Comparison of ENCODE assay signal across 30 mouse cellular contexts in the genomic region with DNA sequence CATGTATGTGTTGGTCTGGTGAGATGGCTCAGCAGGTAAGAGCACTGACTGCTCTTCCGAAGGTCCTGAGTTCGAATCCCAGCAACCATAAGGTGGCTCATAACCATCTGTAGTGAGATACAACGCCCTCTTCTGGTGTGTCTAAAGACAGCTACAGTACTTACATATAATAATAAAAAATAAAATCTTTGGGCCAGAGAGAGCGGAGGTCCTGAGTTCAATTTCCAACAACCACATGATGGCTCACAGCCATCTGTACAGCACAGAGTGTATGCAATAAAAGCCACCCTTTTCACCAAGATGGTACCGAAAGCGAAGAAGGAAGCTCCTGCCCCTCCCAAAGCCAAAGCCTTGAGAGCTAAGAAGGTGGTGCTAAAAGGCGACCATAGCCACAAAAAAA. TPM values are rescaled to one million over a fixed set of nuclear protein-coding genes. Genes with fewer than 3 reads are reported as not detected.
DNase-seq lines count a peak whose midpoint lies in the region; ATAC-seq and TF ChIP-seq lines count a peak whose summit lies in the region.
"Had no signal": no experiment of that assay in that cellular context is flagged by ENCODE, and none has a peak within 500 bp of the region (broad histone marks: within the 10 kb centered on the region; RNA-seq: fewer than 3 reads in every experiment).

Gene Gm6096 (plus strand): TSS at position 301 of the 400 bp plus-strand sequence.

- no peak for TF ChIP-seq EP300 in heart, adult 2 months (IDR thresholded peaks at IDR 0.05; ENCODE audit: insufficient read depth, low read depth, low read length)

- peak within 1 kb of the TSS; percentile 52 for H3K27ac ChIP-seq in forebrain, embryonic 15.5 days (replicated peaks)
- no peak within 1 kb of the TSS for H3K27ac ChIP-seq in forebrain, embryonic 10.5 days
- H3K27ac ChIP-seq in heart, adult 2 months, result peak within 1 kb of the TSS; percentile 27; the same call in 1 of the 2 replicates
- no peak within 1 kb of the TSS for H3K27ac ChIP-seq in heart, embryonic 11.5 days (ENCODE audit: low read depth, low read length)
- peak within 1 kb of the TSS; percentile 69; the same call in 1 of the 2 replicates for H3K27ac ChIP-seq in layer of hippocampus, adult 2 months
- H3K27ac ChIP-seq: embryonic facial prominence, embryonic 13.5 days; forebrain, embryonic 13.5 days; gastrocnemius, adult 2 months; heart, embryonic 13.5 days; hindbrain, embryonic 14.5 days had no signal

- intact Hi-C loops in heart, adult 2 months (cut with DNase I), result loop anchor here (2.0 kb wide), 1 partner anchor 110 kb away; no protein-coding TSS in a partner anchor

- H3K9me3 ChIP-seq in forebrain, embryonic 15.5 days, result no peaks in the 10 kb centered on the region
- no peaks in the 10 kb centered on the region for H3K9me3 ChIP-seq in forebrain, embryonic 10.5 days
- H3K9me3 ChIP-seq in heart, embryonic 11.5 days (replicated peaks; ENCODE audit: control insufficient read depth, low read length), result no peaks in the 10 kb centered on the region
- H3K9me3 ChIP-seq: embryonic facial prominence, embryonic 13.5 days; forebrain, embryonic 13.5 days; heart, embryonic 13.5 days had no signal

- TF ChIP-seq POLR2A in heart, adult 2 months (IDR thresholded peaks at IDR 0.05; ENCODE audit: insufficient read depth, low read depth, low read length), result no peak

- H3K9ac ChIP-seq in forebrain, embryonic 15.5 days (replicated peaks), result no peak within 1 kb of the TSS
- H3K9ac ChIP-seq in heart, adult 2 months (ENCODE audit: low read depth, low read length), result no peak within 1 kb of the TSS
- no peak within 1 kb of the TSS for H3K9ac ChIP-seq in heart, embryonic 11.5 days (ENCODE audit: low read depth, low read length)
- H3K9ac ChIP-seq: embryonic facial prominence, embryonic 13.5 days; forebrain, embryonic 13.5 days; heart, embryonic 13.5 days; hindbrain, embryonic 14.5 days had no signal

- H3K4me3 ChIP-seq in forebrain, embryonic 15.5 days, result no peak within 1 kb of the TSS
- H3K4me3 ChIP-seq in forebrain, embryonic 10.5 days, result no peak within 1 kb of the TSS
- H3K4me3 ChIP-seq in heart, adult 2 months, result no peak within 1 kb of the TSS
- no peak within 1 kb of the TSS for H3K4me3 ChIP-seq in heart, embryonic 11.5 days (ENCODE audit: low read depth, low read length)
- H3K4me3 ChIP-seq in layer of hippocampus, adult 2 months, result no peak within 1 kb of the TSS
- H3K4me3 ChIP-seq: embryonic facial prominence, embryonic 13.5 days; forebrain, embryonic 13.5 days; gastrocnemius, adult 2 months; heart, embryonic 13.5 days had no signal

- 94% methylated on average over 7 of the region's 7 CpGs for WGBS in forebrain, embryonic 15.5 days
- 94% methylated on average over 7 of the region's 7 CpGs for WGBS in forebrain, embryonic 10.5 days
- 96% methylated on average over 7 of the region's 7 CpGs for WGBS in heart, adult 2 months
- 92% methylated on average over 7 of the region's 7 CpGs for WGBS in heart, embryonic 11.5 days (ENCODE audit: insufficient replicate concordance)

- no peak within 1 kb of the TSS for H3K4me2 ChIP-seq in forebrain, embryonic 15.5 days (replicated peaks)
- H3K4me2 ChIP-seq in heart, embryonic 11.5 days, result no peak within 1 kb of the TSS
- H3K4me2 ChIP-seq: embryonic facial prominence, embryonic 13.5 days; forebrain, embryonic 13.5 days; heart, embryonic 13.5 days; hindbrain, embryonic 14.5 days had no signal

- H3K79me2 ChIP-seq in heart, adult 2 months (replicated peaks; ENCODE audit: control insufficient read depth, insufficient read depth, low read length), result no peaks in the 10 kb centered on the region; the same call in 1 of the 2 replicates

- no peak for TF ChIP-seq CTCF in heart, adult 2 months (IDR thresholded peaks at IDR 0.05)
- TF ChIP-seq CTCF in layer of hippocampus, adult 2 months (conservative IDR thresholded peaks at IDR 0.05), result no peak

- H3K27me3 ChIP-seq in forebrain, embryonic 15.5 days, result no peaks in the 10 kb centered on the region
- H3K27me3 ChIP-seq in forebrain, embryonic 10.5 days (ENCODE audit: poor library complexity, severe bottlenecking), result no peaks in the 10 kb centered on the region
- H3K27me3 ChIP-seq in heart, adult 2 months (ENCODE audit: control insufficient read depth, insufficient read depth, low read length), result no peaks in the 10 kb centered on the region
- no peaks in the 10 kb centered on the region for H3K27me3 ChIP-seq in heart, embryonic 11.5 days (ENCODE audit: control insufficient read depth, insufficient read depth, low read length)
- H3K27me3 ChIP-seq: embryonic facial prominence, embryonic 13.5 days; forebrain, embryonic 13.5 days; heart, embryonic 13.5 days had no signal

- peaks cover 35% of the 10 kb centered on the region for H3K36me3 ChIP-seq in forebrain, embryonic 15.5 days
- H3K36me3 ChIP-seq in forebrain, embryonic 10.5 days (replicated peaks), result peaks cover 67% of the 10 kb centered on the region
- peaks cover 39% of the 10 kb centered on the region for H3K36me3 ChIP-seq in heart, adult 2 months (ENCODE audit: control insufficient read depth, insufficient read depth, low read length)
- peaks cover 29% of the 10 kb centered on the region for H3K36me3 ChIP-seq in heart, embryonic 11.5 days (ENCODE audit: control insufficient read depth, insufficient read depth, low read length)

- no peak for ATAC-seq in forebrain, embryonic 15.5 days (replicated peaks)
- ATAC-seq in heart, embryonic 11.5 days (replicated peaks; ENCODE audit: insufficient number of reproducible peaks, low FRiP score, low TSS enrichment), result no peak
- ATAC-seq: activated CD4-positive, CD25-positive, alpha-beta regulatory T cell, adult 4 months; CD4-positive, CD25-positive, alpha-beta regulatory T cell, adult 4 months; forebrain, embryonic 13.5 days; intestine, postnatal 0 days had no signal

- DNase-seq in forebrain, embryonic 10.5 days (ENCODE audit: extremely low spot score, low spot score), result no peak
- DNase-seq in heart, adult 2 months, result no peak
- no peak for DNase-seq in layer of hippocampus, adult 2 months (ENCODE audit: low spot score in 2 of 2)
- no peak for DNase-seq in layer of hippocampus, adult 11-12 months (ENCODE audit: low spot score)
- DNase-seq in frontal cortex, adult 2 months (ENCODE audit: extremely low spot score in 1 of 2, low spot score in 1 of 2), result no peak
- DNase-seq: adrenal gland, adult 8-10 months; adrenal gland, postnatal 25 days; cerebellum, adult 11-12 months; cerebellum, adult 9-10 months; cerebellum, postnatal 14 days; gastrocnemius, adult 2 months; gastrocnemius, postnatal 14 days; heart, postnatal 14 days; heart, postnatal 4 days; kidney, adult 2 months had no signal

- H3K4me1 ChIP-seq in forebrain, embryonic 15.5 days, result no peaks in the 10 kb centered on the region
- no peaks in the 10 kb centered on the region for H3K4me1 ChIP-seq in forebrain, embryonic 10.5 days
- peaks cover 6% of the 10 kb centered on the region for H3K4me1 ChIP-seq in heart, adult 2 months (ENCODE audit: control insufficient read depth, insufficient read depth, low read length)
- no peaks in the 10 kb centered on the region for H3K4me1 ChIP-seq in heart, embryonic 11.5 days (ENCODE audit: control insufficient read depth, insufficient read depth, low read length)
- H3K4me1 ChIP-seq: forebrain, embryonic 13.5 days had no signal

RNA-seq across cellular contexts. Expression of gene Gm6096, which starts in this region (rescaled TPM):
- polyA plus RNA-seq in forebrain, embryonic 15.5 days (2015; fragmentation: Nextera tagmentation; extraction: Ambion mirVana), result not detected in 2 replicates
- polyA plus RNA-seq in forebrain, embryonic 10.5 days (2016; fragmentation: Nextera tagmentation; extraction: Ambion mirVana), result not detected in 2 replicates
- total RNA-seq in heart, adult 2 months (2021), result not detected
- polyA plus RNA-seq in heart, adult 2 months (2012; rRNA removed), result not detected in 2 replicates
- 0.80 and 1.2 TPM in 2 replicates for polyA plus RNA-seq in heart, embryonic 11.5 days (2014; fragmentation: Nextera tagmentation; extraction: Ambion mirVana)
- total RNA-seq in layer of hippocampus, adult 2 months (2021), result not detected
- not detected in 2 replicates for polyA plus RNA-seq in frontal cortex, adult 2 months (2012; rRNA removed)
- total RNA-seq: adrenal gland, adult 8-10 months; adrenal gland, postnatal 25 days; common myeloid progenitor, adult 5-6 weeks; gastrocnemius, adult 2 months; gastrocnemius, postnatal 14 days; gastrocnemius, postnatal 4 days; heart, postnatal 14 days; heart, postnatal 4 days; MEL had no signal
- polyA plus RNA-seq: activated CD4-positive, CD25-positive, alpha-beta regulatory T cell, adult 4 months; brain, embryonic 14.5 days; embryonic facial prominence, embryonic 13.5 days; forebrain, embryonic 13.5 days; intestine, embryonic 14.5 days; intestine, postnatal 0 days; kidney, adult 2 months; kidney, embryonic 14.5 days had no signal

Comparison
In these comparisons a context has a peak if more than half of its experiments do, and no peak if none do; other contexts are left out.
1. H3K27ac ChIP-seq: peak in forebrain, embryonic 15.5 days (single experiment), heart, adult 2 months (single experiment) and layer of hippocampus, adult 2 months (single experiment); none in forebrain, embryonic 10.5 days (single experiment) and heart, embryonic 11.5 days (single experiment).